Mouse (Mus musculus) mouse embryonic stem cell (cell line): ENCODE measurements at regions not wholly inside any gene's neighbourhood (a gene's known extent, or its start where the extent isn't known, plus 50 kb on each side); places are given as distances from the start of the nearest gene placed in this dataset.

Experiments used
- in situ Hi-C, 2 experiments: fragments of 300-500 bp; cut with MboI; formaldehyde crosslinking; loops; 1 replicate in 1 of 2; 3 replicates in 1 of 2; pipeline ENCODE4 v1.14.3; 2019 to 2020; ENCODE audit warnings: low sequenced_read_pairs in 2 of 2, low pct_unique_long_range_greater_than_20kb in 1 of 2, mixed read lengths in 1 of 2; ENCODE audit not compliant: unreplicated experiment in 1 of 2

GRCm38 (mm10) chr9:73173589-73174247 is 60.5 kb downstream of the Rsl24d1 start:
- in situ Hi-C loops, result loop anchor here in 1 of 2 experiments (25.0 kb wide), 1 partner anchor 264 kb away; no protein-coding TSS in a partner anchor

GRCm38 (mm10) chr9:73176645-73177044 is 63.4 kb downstream of the Rsl24d1 start:
- in situ Hi-C loops, result no loop called here

GRCm38 (mm10) chr9:73183356-73183755 is 70.1 kb downstream of the Rsl24d1 start:
- in situ Hi-C loops, result no loop called here

GRCm38 (mm10) chr9:73184908-73185307 is 71.7 kb downstream of the Rsl24d1 start:
- in situ Hi-C loops, result no loop called here

GRCm38 (mm10) chr9:73192271-73192785 is 79.1 kb downstream of the Rsl24d1 start:
- in situ Hi-C loops, result no loop called here

- in situ Hi-C loops, result no loop called here
Measured at GRCm38 (mm10) chr9:73198261-73199085, 85.2 kb downstream of the Rsl24d1 start.

- in situ Hi-C loops, result no loop called here
Measured at GRCm38 (mm10) chr9:73223111-73223510, 109.9 kb downstream of the Rsl24d1 start.

GRCm38 (mm10) chr9:73240188-73240587 is 127.0 kb downstream of the Rsl24d1 start:
- in situ Hi-C loops, result no loop called here

GRCm38 (mm10) chr9:73242521-73243308 is 129.5 kb downstream of the Rsl24d1 start:
- in situ Hi-C loops, result no loop called here

GRCm38 (mm10) chr9:73244177-73244576 is 131.0 kb downstream of the Rsl24d1 start:
- in situ Hi-C loops, result no loop called here

- in situ Hi-C loops, result no loop called here
Measured at GRCm38 (mm10) chr9:73245524-73245923, 132.3 kb downstream of the Rsl24d1 start.

GRCm38 (mm10) chr9:73258171-73258570 is 144.9 kb downstream of the Rsl24d1 start:
- in situ Hi-C loops, result no loop called here

GRCm38 (mm10) chr9:73258640-73259039 is 145.4 kb downstream of the Rsl24d1 start:
- in situ Hi-C loops, result no loop called here

GRCm38 (mm10) chr9:73262711-73263110 is 149.5 kb downstream of the Rsl24d1 start:
- in situ Hi-C loops, result no loop called here

GRCm38 (mm10) chr9:73270249-73270648 is 157.0 kb downstream of the Rsl24d1 start:
- in situ Hi-C loops, result no loop called here

GRCm38 (mm10) chr9:73272614-73273013 is 159.4 kb downstream of the Rsl24d1 start:
- in situ Hi-C loops, result no loop called here

GRCm38 (mm10) chr9:73273681-73274080 is 160.5 kb downstream of the Rsl24d1 start:
- in situ Hi-C loops, result no loop called here

- in situ Hi-C loops, result no loop called here
Measured at GRCm38 (mm10) chr9:73275671-73276070, 162.4 kb downstream of the Rsl24d1 start.

- in situ Hi-C loops, result no loop called here
Measured at GRCm38 (mm10) chr9:73295287-73295686, 182.1 kb downstream of the Rsl24d1 start.
